Mouse (Mus musculus) ES-E14 (cell line): ENCODE results near the gene Arhgef10l.

Experiments used
- CHD2 ChIP-seq: IDR thresholded peaks from 2 replicates; pipeline ENCODE4 v1.6.1; 2014; ENCODE audit warnings: mild to moderate bottlenecking, low read depth, low read length, inconsistent platforms
- HCFC1 ChIP-seq: IDR thresholded peaks from 2 replicates; pipeline ENCODE4 v1.6.1; 2012; ENCODE audit warnings: low read length, inconsistent platforms, borderline replicate concordance; ENCODE audit not compliant: insufficient read depth

GRCm38 (mm10) chr4:140713480-140714365 lies 47.9 kb upstream of the Arhgef10l start:
- TF ChIP-seq HCFC1 = no peak
- TF ChIP-seq CHD2 = no peak
